8 mouse cellular contexts compared by ENCODE assay signal in genomic region chr5:115632358-115632714, GRCm38 (mm10). TPM values are rescaled to one million over a fixed set of nuclear protein-coding genes. Genes with fewer than 3 reads are reported as not detected.
DNase-seq lines count a peak whose midpoint lies in the region; ATAC-seq and TF ChIP-seq lines count a peak whose summit lies in the region.

No protein-coding gene starts in this region.

- DNase-seq in CD4-positive, CD25-positive, alpha-beta regulatory T cell, adult 2 months (ENCODE audit: low read depth, low spot score), result peak; percentile 49
- peak; percentile 35 for DNase-seq in G1E (ENCODE audit: low spot score)
- DNase-seq in cerebellum, postnatal 10 days, result peak; percentile 62
- peak; percentile 55 for DNase-seq in naive thymus-derived CD4-positive, alpha-beta T cell, adult 2 months (ENCODE audit: low read depth)
- peak; percentile 68 for DNase-seq in thymus, postnatal 4 days

- peak overlapping the region; percentile 66 for H3K4me2 ChIP-seq in heart, embryonic 15.5 days
- H3K4me2 ChIP-seq in limb, embryonic 13.5 days (replicated peaks), result peak overlapping the region; percentile 82

- peak overlapping the region; percentile 92 for H3K9ac ChIP-seq in heart, embryonic 15.5 days
- H3K9ac ChIP-seq in limb, embryonic 13.5 days, result peak overlapping the region; percentile 92

- ATAC-seq in CD4-positive, CD25-positive, alpha-beta regulatory T cell, adult 4 months, result no peak
- no peak for ATAC-seq in G1E (ENCODE audit: extremely low read depth, insufficient number of reproducible peaks, low FRiP score, poor library complexity, severe bottlenecking)
- no peak; the same call in 1 of the 2 replicates for ATAC-seq in heart, embryonic 15.5 days (replicated peaks; ENCODE audit: insufficient number of reproducible peaks, insufficient read depth, low FRiP score, low read depth)
- no peak for ATAC-seq in limb, embryonic 13.5 days (ENCODE audit: low FRiP score, low read depth)

- H3K9me3 ChIP-seq in G1E (replicated peaks), result no peaks in the 10 kb centered on the region
- H3K9me3 ChIP-seq in heart, embryonic 15.5 days (replicated peaks), result no peaks in the 10 kb centered on the region
- H3K9me3 ChIP-seq in limb, embryonic 13.5 days, result no peaks in the 10 kb centered on the region

- WGBS in heart, embryonic 15.5 days, result 2% methylated on average over 30 of the region's 30 CpGs
- 1% methylated on average over 30 of the region's 30 CpGs for WGBS in limb, embryonic 13.5 days

- no peaks in the 10 kb centered on the region for H3K27me3 ChIP-seq in G1E (ENCODE audit: insufficient read depth, low read length)
- H3K27me3 ChIP-seq in heart, embryonic 15.5 days, result no peaks in the 10 kb centered on the region
- no peaks in the 10 kb centered on the region for H3K27me3 ChIP-seq in limb, embryonic 13.5 days

- peak overlapping the region; percentile 94 for H3K4me3 ChIP-seq in G1E (ENCODE audit: low read depth, low read length)
- peak overlapping the region; percentile 92 for H3K4me3 ChIP-seq in heart, embryonic 15.5 days
- H3K4me3 ChIP-seq in limb, embryonic 13.5 days, result peak overlapping the region; percentile 86

- peak overlapping the region; percentile 90 for H3K27ac ChIP-seq in heart, embryonic 15.5 days
- peak overlapping the region; percentile 67; the same call in 1 of the 2 replicates for H3K27ac ChIP-seq in limb, embryonic 13.5 days

- peaks cover 56% of the 10 kb centered on the region for H3K36me3 ChIP-seq in G1E (replicated peaks)
- H3K36me3 ChIP-seq in heart, embryonic 15.5 days, result no peaks in the 10 kb centered on the region
- peaks cover 7% of the 10 kb centered on the region for H3K36me3 ChIP-seq in limb, embryonic 13.5 days

- TF ChIP-seq CTCF in G1E (IDR thresholded peaks at IDR 0.05; ENCODE audit: low read depth, low read length), result no peak

- H3K4me1 ChIP-seq in G1E (ENCODE audit: insufficient read depth, low read depth, low read length), result peaks cover 81% of the 10 kb centered on the region
- peaks cover 43% of the 10 kb centered on the region for H3K4me1 ChIP-seq in heart, embryonic 15.5 days (replicated peaks)
- H3K4me1 ChIP-seq in limb, embryonic 13.5 days, result peaks cover 30% of the 10 kb centered on the region

RNA-seq across cellular contexts. Expression of gene Rab35, which starts 0.6 kb away (rescaled TPM):
- polyA plus RNA-seq in CD4-positive, CD25-positive, alpha-beta regulatory T cell, adult 4 months (2017; shearing (Covaris generic)), result 1 to 10 TPM; 7.3 to 8.1 TPM
- total RNA-seq in G1E (2014; fragmentation: Nextera tagmentation), result 62.2 and 63.3 TPM in 2 replicates
- total RNA-seq in G1E (2017), result 69.1 and 78.2 TPM in 2 replicates
- polyA plus RNA-seq in G1E (2012), result 74.5 and 88.3 TPM in 2 replicates
- polyA plus RNA-seq in heart, embryonic 15.5 days (2015; fragmentation: Nextera tagmentation; extraction: Ambion mirVana), result 13.7 and 15.0 TPM in 2 replicates
- 14.5 and 15.2 TPM in 2 replicates for polyA plus RNA-seq in limb, embryonic 13.5 days (2015; fragmentation: Nextera tagmentation; extraction: Ambion mirVana)
